Mouse (Mus musculus) c-Kit-positive CD71-positive TER-119-positive erythroid progenitor cells, embryonic 14.5 days (primary cell): Measurements from ENCODE around the gene Fmo1.

Source experiments
- DNase-seq: peaks from one replicate; pipeline ENCODE4 v3.0.0-alpha.2; 2013; ENCODE audit warnings: low spot score

Fmo1 gene

GRCm38 (mm10) chr1:162862328-162862727, 4.1 kb downstream of the Fmo1 start:
- DNase-seq: no peak

GRCm38 (mm10) chr1:162859996-162860605, 6.3 kb downstream of the Fmo1 start:
- no peak for DNase-seq

GRCm38 (mm10) chr1:162859545-162859976, 6.8 kb downstream of the Fmo1 start:
- no peak for DNase-seq

GRCm38 (mm10) chr1:162858748-162859130, 7.7 kb downstream of the Fmo1 start:
- no peak for DNase-seq

- DNase-seq: no peak
Measured at GRCm38 (mm10) chr1:162857766-162858747, 8.4 kb downstream of the Fmo1 start.

GRCm38 (mm10) chr1:162853812-162854482, 12.5 kb downstream of the Fmo1 start:
- DNase-seq: no peak

GRCm38 (mm10) chr1:162847554-162847953, 18.9 kb downstream of the Fmo1 start:
- DNase-seq: no peak

GRCm38 (mm10) chr1:162840211-162840610, 26.2 kb downstream of the Fmo1 start:
- no peak for DNase-seq

GRCm38 (mm10) chr1:162838976-162839375, 27.4 kb downstream of the Fmo1 start:
- DNase-seq: no peak

GRCm38 (mm10) chr1:162834342-162834741, 32.1 kb downstream of the Fmo1 start:
- no peak for DNase-seq

- DNase-seq: no peak
Measured at GRCm38 (mm10) chr1:162832574-162832953, 33.8 kb downstream of the Fmo1 start.

- DNase-seq: no peak
Measured at GRCm38 (mm10) chr1:162831838-162832573, 34.4 kb downstream of the Fmo1 start.

- no peak for DNase-seq
Measured at GRCm38 (mm10) chr1:162819280-162819679, 47.1 kb downstream of the Fmo1 start.

- no peak for DNase-seq
Measured at GRCm38 (mm10) chr1:162815381-162816127, 50.9 kb downstream of the Fmo1 start.

GRCm38 (mm10) chr1:162814932-162815331, 51.5 kb downstream of the Fmo1 start:
- DNase-seq: no peak

GRCm38 (mm10) chr1:162813836-162814156, 52.6 kb downstream of the Fmo1 start, which contains the start of gene Fmo4:
Fmo4 (minus strand) TSS chr1:162813972.
- no peak for DNase-seq

GRCm38 (mm10) chr1:162813143-162813835, 53.1 kb downstream of the Fmo1 start:
- DNase-seq: no peak

- no peak for DNase-seq
Measured at GRCm38 (mm10) chr1:162808541-162808940, 57.9 kb downstream of the Fmo1 start.

- DNase-seq: no peak
Measured at GRCm38 (mm10) chr1:162807441-162807840, 59.0 kb downstream of the Fmo1 start.

GRCm38 (mm10) chr1:162805011-162805410, 61.4 kb downstream of the Fmo1 start:
- no peak for DNase-seq

- no peak for DNase-seq
Measured at GRCm38 (mm10) chr1:162796441-162796840, 70.0 kb downstream of the Fmo1 start.
